Mouse (Mus musculus): ENCODE results near the gene Vsx2. TPM values are rescaled to one million over a fixed set of nuclear protein-coding genes. Genes with fewer than 3 reads are reported as not detected.

Vsx2 gene
- polyA plus RNA-seq (2021; fragmentation: Nextera tagmentation): 0.06 TPM in 1 of 2 replicates, not detected in the other
- long read RNA-seq, experiment 1: 0 reads
- long read RNA-seq, experiment 2: 0 reads

DNA sequence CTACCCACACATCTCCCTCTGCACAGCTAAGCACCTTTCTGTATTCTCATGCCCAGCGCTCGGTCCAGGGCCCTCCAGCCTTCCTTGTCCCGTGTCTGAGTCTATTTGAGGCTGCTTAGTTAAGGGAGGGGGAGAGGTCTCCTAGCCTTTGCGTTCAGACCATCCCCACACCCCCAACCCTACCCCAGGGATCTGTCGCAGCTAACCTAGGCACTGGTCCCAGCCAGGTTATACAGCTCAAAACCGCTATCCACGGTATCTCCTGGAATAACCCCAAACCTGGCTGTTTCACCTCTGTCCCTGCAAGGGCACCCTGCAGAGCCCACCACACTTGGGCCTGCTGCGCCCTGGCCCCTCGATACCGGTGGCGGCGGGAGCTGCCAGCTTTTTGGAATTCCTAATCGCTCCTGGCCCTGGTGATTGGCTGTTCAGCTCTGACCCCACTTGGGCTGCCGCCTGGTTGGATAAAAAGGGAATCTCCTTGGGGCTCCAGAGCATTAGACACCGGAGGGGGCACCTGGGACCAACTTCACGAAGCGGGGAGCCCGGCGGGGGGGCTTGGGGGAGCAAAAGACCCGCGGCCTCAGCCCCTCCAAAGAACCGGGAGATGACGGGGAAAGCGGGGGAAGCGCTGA, at the start of gene Vsx2:
Gene Vsx2, plus strand, starts transcription at position 427 of the 635 bp plus-strand sequence.

DNA sequence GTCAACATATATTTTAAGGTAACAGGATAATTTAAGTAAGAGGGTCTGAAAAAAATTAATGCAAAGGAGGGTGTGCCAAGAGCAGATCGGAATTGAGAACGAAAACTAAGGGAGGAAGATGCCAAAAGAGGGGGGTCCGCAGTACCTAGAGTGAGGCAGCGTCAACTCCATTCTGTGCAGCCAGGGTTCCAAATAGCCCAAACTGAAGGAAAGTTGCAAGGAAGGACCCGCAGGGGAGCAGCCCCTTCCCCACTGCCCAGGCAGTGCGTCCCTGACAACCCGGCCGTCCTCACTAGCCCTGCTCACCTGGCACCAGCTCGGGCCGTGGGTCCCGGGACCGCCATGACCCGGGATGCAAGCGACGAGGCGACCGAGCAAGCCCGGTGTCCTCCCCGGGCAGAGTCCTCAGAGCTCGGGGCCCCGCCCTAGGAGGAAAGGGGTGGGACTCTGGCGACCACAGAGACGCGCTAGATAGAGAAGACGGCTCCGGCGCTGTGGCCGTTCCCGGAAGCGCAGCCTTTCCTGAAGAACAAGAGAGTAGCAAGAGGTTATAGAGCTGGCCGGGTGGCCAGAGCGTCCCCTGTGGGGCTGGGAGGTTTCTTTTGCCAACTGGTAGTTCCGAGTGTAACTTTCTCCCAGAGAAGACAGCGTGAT, 47.5 kb downstream of the Vsx2 start, which contains the start of gene Abcd4:
Gene Abcd4, minus strand, starts transcription at position 437 of the 654 bp plus-strand sequence.

GRCm38 (mm10) chr12:84640654-84641053, 71.1 kb downstream of the Vsx2 start, which contains the start of gene Vrtn:
Gene Vrtn (plus strand): TSS chr12:84641019.

Other genes starting within 250 kb of the Vsx2 start
- 19.7 and 26.8 TPM in 2 replicates for gene Coq6, start 208.1 kb upstream of the Vsx2 start, polyA plus RNA-seq (2021; fragmentation: Nextera tagmentation)
- 5.5 and 6.8 TPM in 2 replicates for gene Fam161b, start 207.9 kb upstream of the Vsx2 start, polyA plus RNA-seq (2021; fragmentation: Nextera tagmentation)
- gene Entpd5, start 160.7 kb upstream of the Vsx2 start, polyA plus RNA-seq (2021; fragmentation: Nextera tagmentation): 13.2 and 15.6 TPM in 2 replicates
- gene Bbof1, start 160.7 kb upstream of the Vsx2 start, polyA plus RNA-seq (2021; fragmentation: Nextera tagmentation): 0.98 and 1.1 TPM in 2 replicates
- gene Rnf113a2, start 152.6 kb upstream of the Vsx2 start, polyA plus RNA-seq (2021; fragmentation: Nextera tagmentation): 15.9 and 17.6 TPM in 2 replicates
- 43.8 and 56.6 TPM in 2 replicates for gene Aldh6a1, start 118.8 kb upstream of the Vsx2 start, polyA plus RNA-seq (2021; fragmentation: Nextera tagmentation)
- 35.1 and 41.5 TPM in 2 replicates for gene Lin52, start 118.3 kb upstream of the Vsx2 start, polyA plus RNA-seq (2021; fragmentation: Nextera tagmentation)
- gene Abcd4, start 47.7 kb downstream of the Vsx2 start, polyA plus RNA-seq (2021; fragmentation: Nextera tagmentation): 8.5 and 10.3 TPM in 2 replicates
- gene Vrtn, start 71.3 kb downstream of the Vsx2 start, polyA plus RNA-seq (2021; fragmentation: Nextera tagmentation): not detected in 2 replicates
- gene Syndig1l, start 129.1 kb downstream of the Vsx2 start, polyA plus RNA-seq (2021; fragmentation: Nextera tagmentation): 5.7 and 28.1 TPM in 2 replicates
- gene Npc2, start 203.4 kb downstream of the Vsx2 start, polyA plus RNA-seq (2021; fragmentation: Nextera tagmentation): 59.3 and 61.4 TPM in 2 replicates
- 116 and 127 TPM in 2 replicates for gene Isca2, start 203.5 kb downstream of the Vsx2 start, polyA plus RNA-seq (2021; fragmentation: Nextera tagmentation)